Mouse (Mus musculus): ENCODE data around the gene Cd86. TPM values are rescaled to one million over a fixed set of nuclear protein-coding genes. Genes with fewer than 3 reads are reported as not detected.

Gene Cd86
- total RNA-seq (2021), result under 1 TPM; 0.51 to 0.91 TPM
- long read RNA-seq, experiment 1, result 0 reads
- long read RNA-seq, experiment 2, result 0 reads

GRCm38 (mm10) chr16:36665782-36666181 lies at the start of gene Cd86:
TSS of gene Cd86 (minus strand) at chr16:36666081.
- no peak for DNase-seq

DNA sequence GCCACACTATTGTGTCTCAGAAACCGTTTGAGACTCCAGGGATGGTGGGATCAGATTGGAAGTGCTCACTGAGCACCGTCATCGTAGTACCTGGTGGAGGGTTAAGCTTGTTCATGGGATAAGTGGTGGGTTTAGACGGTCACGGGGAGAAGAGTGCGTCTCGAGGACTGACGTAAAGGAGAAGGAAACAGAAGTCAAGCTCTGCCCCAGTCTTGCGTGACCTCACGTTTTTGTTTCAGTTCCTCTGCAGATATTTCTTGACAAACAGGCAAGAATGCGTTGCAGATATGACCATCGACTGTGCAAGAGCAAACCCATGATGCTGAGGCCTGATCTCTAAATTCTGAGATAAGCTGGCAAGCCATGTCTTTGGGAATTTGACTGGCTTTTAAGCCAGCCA lies 45.9 kb upstream of the Cd86 start:
- no peak for DNase-seq

DNA sequence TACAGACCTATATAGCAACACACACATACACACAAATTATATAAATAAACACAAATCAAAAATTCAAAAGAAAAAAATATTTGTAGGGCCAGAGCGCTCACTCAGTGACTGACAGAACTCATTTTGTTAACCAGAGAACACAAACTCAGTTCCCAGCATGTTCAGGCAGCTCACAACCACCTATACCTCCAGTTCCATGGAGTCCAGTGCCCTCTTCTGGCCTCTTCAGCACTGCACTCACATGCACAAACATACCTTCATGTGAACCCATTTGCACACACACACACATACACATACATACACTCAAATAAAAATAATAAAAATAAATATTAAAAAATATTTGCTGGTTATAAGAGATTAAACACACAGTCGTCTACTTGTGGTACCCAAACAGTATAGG lies 44.9 kb upstream of the Cd86 start:
- DNase-seq, result no peak

GRCm38 (mm10) chr16:36709405-36709804 lies 43.5 kb upstream of the Cd86 start:
- no peak for DNase-seq

DNA sequence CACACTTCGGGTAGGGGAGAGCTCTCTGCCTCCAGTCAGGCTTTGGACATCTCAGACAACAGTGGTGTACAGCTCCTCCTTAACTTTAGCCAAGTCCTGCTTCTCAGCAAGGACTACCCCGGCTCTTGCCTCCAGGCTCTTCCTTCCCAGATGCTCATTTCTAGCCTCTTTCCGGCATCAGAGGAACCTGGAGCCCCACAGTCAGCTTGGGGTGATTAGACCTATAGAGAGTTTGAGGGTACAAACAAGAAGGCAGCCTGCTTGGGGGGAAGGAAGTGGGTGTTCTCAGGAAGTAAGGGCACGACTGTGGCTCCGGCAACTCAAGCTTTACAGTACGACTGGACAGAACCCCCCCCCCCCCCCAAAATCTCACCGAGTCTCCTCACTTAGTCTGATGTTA lies 42.9 kb upstream of the Cd86 start:
- DNase-seq, result no peak

- DNase-seq, result no peak
Measured at GRCm38 (mm10) chr16:36707702-36708423, 42.0 kb upstream of the Cd86 start.

DNA sequence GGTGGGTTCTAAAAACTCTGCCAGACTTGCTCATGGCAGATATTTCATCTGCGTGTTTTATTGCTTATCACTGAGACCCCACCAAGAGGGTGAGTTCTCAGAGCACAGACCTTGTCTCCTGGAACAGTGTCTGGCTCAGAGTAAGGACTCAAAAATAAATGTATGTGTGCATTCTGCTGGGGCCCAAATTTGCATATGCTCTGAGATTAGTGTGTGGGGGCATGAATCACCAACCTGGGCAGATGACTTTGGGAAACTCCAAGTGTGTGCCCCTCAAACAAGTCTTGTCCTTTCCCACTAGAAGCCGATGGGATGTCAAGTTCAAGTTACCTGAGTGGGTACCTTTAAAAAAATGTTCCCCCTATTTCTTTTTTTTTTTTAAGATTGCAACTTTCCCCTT lies 34.6 kb upstream of the Cd86 start:
- no peak for DNase-seq

- DNase-seq, result no peak
Measured at GRCm38 (mm10) chr16:36697331-36697730, 31.4 kb upstream of the Cd86 start.

DNA sequence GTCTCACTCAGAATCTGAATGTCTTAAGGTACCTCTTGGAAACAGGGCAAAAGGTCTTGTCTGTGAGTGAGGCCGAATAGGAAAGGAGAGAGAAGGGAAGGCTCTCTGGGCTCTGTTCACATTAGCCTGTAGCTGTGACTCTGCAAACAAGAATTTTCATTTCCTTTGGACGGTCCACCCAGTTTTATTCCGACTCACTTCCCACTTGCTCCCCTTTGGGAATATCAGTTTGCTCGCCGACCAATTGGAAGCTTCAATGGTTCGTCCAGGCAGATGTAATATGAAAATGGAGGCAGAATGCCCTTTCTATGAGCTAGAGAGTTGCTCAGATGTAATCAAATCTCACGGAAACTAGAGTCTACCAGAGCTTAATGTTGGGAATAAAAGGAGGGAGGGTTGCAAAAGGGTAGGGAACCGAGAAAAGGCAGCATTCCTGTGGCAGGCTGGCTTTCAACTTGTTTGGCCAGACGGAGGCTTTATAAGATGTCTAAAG lies 29.0 kb upstream of the Cd86 start:
- DNase-seq, result no peak

- no peak for DNase-seq
Measured at GRCm38 (mm10) chr16:36693818-36694413, 28.0 kb upstream of the Cd86 start, which contains the start of gene Ildr1. TSS of gene Ildr1 (plus strand) at chr16:36693978.

DNA sequence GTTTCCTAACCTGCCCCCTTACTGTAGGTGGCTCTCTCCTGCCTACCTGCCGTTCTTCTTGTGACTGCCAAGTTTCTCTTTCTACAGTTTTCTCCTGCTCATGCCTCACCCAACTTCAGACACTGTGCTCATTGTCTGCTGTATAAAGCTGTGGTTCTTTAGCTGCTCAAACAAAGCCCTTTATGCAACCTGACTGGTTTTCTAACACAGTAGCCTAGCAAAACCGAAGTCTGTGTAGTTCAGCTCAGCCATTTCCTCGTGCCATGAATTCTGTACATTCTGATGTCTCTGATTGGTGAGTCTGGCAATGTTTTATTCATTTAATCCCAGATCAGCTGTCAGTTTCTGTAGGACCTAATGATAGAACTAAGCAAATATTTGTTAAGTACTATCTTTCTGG lies 25.6 kb upstream of the Cd86 start:
- DNase-seq, result no peak

- no peak for DNase-seq
Measured at GRCm38 (mm10) chr16:36688076-36688475, 22.2 kb upstream of the Cd86 start.

GRCm38 (mm10) chr16:36684325-36684918 lies 18.5 kb upstream of the Cd86 start:
- DNase-seq, result no peak

GRCm38 (mm10) chr16:36681829-36682228 lies 15.9 kb upstream of the Cd86 start:
- DNase-seq, result no peak

- DNase-seq, result no peak
Measured at GRCm38 (mm10) chr16:36675902-36676301, 10.0 kb upstream of the Cd86 start.

DNA sequence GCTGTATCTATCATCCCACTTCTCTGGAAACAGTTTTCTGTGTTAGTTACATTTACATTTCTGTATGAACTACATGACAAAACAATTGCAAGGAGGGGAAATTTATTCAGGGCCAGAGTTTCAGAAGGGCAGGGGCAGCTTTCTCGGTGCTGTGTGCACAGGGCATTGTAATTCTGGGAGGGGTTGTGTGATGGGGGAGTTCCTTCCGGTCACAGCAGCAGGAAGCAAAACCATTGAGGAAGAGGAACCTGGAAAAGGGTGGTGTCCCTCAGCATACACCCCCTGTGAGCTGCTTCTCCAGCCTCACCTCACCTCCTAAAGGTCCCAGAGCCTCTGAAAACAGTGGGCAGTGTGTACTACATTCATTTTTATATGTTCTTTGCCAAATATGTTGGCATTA lies 9.4 kb upstream of the Cd86 start:
- DNase-seq, result no peak

- DNase-seq, result no peak
Measured at GRCm38 (mm10) chr16:36674457-36675204, 8.8 kb upstream of the Cd86 start.

- no peak for DNase-seq
Measured at GRCm38 (mm10) chr16:36673196-36673595, 7.3 kb upstream of the Cd86 start.

DNA sequence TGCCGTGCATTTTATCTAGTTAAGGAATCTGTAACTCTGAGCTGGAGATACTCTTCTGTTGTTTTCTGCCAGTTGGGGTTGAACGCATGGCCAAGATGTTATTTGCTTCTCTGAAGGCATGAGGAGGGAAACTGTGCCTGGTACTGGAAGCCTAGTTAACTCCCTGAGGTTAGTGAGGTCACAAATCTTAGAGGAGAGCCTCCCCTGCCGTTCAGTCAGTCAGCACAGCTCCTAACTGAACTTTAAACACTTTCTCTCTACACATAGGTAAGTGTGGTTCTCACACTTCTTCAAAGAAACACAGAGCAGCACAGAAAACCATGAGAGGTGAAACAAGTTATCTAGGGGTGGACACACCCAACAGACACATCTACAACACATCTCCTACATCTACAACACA lies 4.7 kb upstream of the Cd86 start:
- no peak for DNase-seq

DNA sequence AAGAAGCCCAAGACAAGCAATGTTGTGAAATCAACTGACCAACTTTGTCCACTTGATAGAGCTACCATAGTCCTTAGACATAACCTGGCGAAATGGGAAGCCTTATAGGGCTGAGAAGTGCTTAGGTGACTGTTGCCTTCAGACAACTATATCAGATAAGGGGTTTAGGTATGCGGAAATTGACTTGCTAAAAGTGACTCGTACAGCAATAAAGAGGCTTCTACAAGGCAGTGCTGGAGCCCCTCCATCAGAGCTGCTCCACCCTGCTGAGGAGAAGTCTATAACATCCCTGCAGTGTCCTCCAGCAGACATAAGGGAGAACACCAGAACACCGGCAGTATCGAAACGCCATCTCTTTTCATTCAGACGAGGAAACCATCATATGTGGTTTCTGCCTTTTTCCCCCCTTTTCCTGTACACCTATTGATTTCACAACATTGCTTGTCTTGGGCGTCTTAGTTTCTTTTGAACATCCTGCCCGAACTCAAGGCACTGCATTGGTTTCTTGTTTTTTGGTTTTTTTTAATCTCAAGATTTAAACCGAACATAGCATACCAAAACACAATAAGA lies 652 bp upstream of the Cd86 start:
- no peak for DNase-seq

- no peak for DNase-seq
Measured at GRCm38 (mm10) chr16:36663484-36663883, 2.4 kb downstream of the Cd86 start.

DNA sequence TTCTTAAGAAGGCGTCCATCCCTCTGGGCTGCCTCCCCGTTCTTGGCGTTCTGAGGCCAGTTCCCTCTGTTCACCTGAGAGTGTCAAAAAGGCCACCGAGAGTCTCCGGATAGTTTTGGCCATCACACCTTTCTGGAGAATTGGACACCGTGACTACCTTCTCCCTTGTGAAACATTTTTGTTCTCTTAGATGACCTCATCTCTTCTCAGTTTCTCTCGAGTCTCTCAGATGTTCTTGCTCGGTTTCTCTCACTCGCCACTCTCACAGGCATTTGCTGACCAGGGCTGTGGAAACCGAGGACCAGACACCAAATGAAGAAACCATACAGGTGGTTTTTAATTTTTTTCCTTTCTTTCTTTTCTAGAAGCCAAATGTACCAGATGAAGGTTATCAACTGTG lies 4.6 kb downstream of the Cd86 start:
- DNase-seq, result no peak
